Mouse (Mus musculus) heart, postnatal 25 days (tissue): ENCODE results near the gene Cald1. TPM values are rescaled to one million over a fixed set of nuclear protein-coding genes. Genes with fewer than 3 reads are reported as not detected.

Experiments used
- DNase-seq: peaks from one replicate; pipeline ENCODE4 v3.0.0; 2022; ENCODE audit warnings: low spot score
- intact Hi-C: fragments of 180-260 bp; cut with DNase I; formaldehyde crosslinking; loops from one replicate; pipeline ENCODE4 v1.15.1; 2025
- total RNA-seq, 2 experiments: library from RNA; stranded (reverse); gene quantifications; 2 replicates each; pipeline ENCODE4 v1.2.3; 2021

The Cald1 gene
- total RNA-seq, 2 experiments from 2014 or later = 49.3 to 53.1 TPM

DNA sequence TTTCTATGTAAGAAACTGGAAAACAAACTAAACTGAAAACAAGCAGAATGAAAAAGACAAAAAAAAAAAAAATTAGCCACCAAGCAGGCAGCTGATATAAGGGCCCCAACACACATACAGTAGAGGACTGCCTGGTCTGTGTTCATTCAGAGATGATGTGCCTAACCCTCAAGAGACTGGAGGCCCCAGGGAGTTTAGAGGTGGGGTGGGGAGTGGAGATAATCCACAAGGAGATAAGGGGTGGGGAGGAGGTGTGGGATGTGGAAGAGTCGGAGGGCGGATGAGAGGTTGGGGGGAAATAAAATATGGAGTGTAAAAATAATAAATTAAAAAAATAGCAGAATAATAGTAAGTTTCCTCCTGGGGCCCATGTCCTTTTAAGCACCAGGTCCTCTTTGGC, 207.3 kb downstream of the Cald1 start:
- DNase-seq = no peak
- intact Hi-C loops = no loop called here

- intact Hi-C loops = no loop called here
- no peak for DNase-seq
Observed at GRCm38 (mm10) chr6:34810651-34811050, 212.4 kb downstream of the Cald1 start.

DNA sequence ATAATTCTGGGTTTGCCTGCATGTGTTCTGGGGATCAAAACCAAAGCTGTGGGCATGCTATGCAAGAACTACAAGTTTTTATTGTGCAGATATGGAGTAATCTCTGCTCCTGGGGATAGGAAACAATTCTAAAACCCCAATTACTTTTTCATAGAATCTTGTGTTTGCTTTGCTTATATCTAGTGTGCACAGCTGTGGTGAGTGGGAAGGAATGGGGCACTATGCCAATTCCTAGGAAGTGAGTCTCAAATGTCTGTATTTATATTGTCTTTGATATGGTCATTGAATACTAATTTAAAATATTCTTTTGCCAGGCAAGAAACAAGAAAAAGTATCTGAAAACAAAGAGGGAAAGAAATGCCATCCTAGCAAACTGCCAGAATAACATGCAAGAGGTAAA, 226.1 kb downstream of the Cald1 start:
- intact Hi-C loops = no loop called here
- DNase-seq = no peak

Other genes with a start within 250 kb of the Cald1 start
- 1 to 10 TPM; 3.7 to 3.9 TPM for gene Akr1b8, start 244.4 kb upstream of the Cald1 start, total RNA-seq
- 10 to 100 TPM; 67.4 to 68.0 TPM for gene Akr1b10, start 214.3 kb upstream of the Cald1 start, total RNA-seq
- not detected for gene Akr1b7, start 186.2 kb upstream of the Cald1 start, total RNA-seq
- 100 to 1,000 TPM in 1 of 2 experiments, 10 to 100 TPM in 1; 63.5 to 103 TPM for gene Bpgm, start 122.3 kb upstream of the Cald1 start, total RNA-seq
- gene Agbl3, start 181.9 kb downstream of the Cald1 start, total RNA-seq = 1 to 10 TPM; 3.2 to 3.9 TPM